Mouse (Mus musculus): ENCODE results near the gene Camta2. TPM values are rescaled to one million over a fixed set of nuclear protein-coding genes. Genes with fewer than 3 reads are reported as not detected.

Camta2 gene
- 45.0 TPM for total RNA-seq (2023)

DNA sequence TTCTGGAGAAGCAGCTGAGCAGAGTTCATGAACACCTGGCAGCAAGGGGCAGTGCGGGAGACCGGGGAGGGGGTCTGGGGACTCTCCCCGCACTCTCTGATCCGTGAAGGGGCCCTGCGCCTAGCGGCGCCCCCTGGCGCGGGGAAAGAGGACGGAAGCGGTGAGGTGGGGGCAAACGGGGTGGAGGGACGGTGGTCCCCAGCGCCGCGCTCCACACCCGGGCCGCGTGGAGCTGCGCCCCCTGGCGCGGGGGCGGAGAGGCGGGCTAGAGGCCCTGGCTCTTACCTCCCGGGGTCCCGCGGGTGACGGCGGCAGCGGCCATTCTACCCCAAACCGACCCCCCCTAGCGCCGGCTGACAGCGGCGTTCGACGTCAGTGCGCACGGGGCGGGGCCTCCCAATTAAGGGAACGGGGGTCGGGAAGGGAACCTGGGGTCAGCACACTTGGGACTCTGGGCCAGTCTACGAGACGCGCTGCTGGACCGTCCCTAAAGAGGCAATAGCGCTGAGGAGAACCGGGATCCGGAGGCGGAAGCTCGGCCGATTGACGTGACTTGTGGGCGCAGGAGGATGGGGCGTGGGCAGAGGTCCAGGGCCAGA is at the start of gene Camta2:
Gene Camta2, minus strand, starts transcription at position 505 of the 599 bp plus-strand sequence.

DNA sequence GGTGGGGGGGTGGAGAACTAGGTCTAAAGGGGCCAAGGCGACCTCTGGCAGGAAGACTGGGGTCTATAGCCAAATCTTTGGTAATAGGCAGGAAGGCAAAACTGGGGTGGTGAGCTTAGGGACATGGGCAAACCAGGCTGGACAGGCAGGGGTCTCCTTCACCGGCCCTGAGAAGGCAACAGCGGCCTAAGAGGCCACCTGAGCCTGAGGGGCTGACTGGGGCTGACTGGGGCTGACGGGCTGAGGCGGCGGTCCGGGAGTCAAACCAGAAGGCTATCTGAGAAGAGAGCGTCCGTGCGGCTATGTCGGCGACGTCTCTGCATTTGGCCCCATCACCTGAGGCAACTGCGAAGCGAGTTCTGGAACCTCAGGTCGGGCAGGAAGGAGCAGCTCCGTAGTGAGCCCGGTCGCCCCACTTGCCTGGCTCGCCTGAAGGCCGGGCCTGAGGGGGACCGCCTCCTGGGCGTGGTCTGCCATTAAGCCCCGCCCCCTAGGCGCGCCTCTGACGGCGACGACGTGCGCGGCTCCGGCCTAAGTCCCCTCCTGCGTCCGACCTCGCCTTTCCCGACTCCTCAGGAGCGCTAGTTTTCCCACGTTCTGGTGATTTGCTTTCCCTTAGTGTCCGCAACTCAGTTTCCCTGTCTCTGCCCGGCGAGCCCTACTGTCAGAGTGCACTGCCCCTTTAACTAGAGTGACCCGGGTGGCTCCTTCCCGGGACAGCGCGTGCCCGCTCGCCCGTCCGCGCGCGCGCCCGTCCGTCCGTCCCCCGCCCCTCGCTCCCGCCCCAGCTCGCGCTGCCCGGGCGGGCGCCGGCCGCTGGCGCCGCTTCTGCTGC is 12.0 kb upstream of the Camta2 start, which contains the start of the genes Inca1 and Kif1c:
Gene Inca1, minus strand, starts transcription at position 434 of the 835 bp plus-strand sequence.
Gene Kif1c, plus strand, starts transcription at position 827 of the 835 bp plus-strand sequence.

DNA sequence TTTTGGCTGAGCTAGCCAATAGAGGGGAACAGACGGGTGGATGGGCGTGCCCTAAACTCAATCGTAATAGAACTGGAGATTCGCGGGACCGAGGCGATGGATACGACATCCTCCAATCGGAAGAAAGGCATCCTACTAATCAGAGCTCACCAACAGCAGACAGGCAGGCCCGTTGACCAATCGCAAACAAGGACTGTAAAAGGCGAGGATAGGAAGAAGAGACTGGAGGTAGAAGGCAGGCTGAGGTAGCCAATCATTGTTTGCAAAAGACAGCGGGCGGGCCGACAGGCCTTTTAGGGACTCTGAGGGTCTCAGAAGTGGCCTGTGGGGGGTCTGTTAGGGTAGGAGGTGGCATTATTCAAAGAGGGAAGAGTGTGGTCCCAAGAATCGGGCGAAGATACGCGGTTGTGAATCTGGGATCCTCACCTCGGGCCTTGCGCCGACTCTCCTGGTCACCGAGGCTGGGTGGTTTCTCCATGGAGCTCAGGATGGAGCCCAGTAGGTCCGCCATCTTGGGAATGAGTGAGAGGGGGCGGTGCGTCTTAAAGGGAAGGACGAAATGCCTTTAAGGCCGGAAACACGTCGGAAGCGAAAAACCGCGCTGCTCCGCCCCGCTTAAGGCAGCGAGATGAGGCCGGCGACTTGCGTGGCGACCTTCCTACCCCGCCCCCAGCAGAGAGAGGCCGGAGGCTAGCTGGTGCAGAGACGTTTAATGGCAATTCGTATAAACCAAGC is 19.0 kb downstream of the Camta2 start, which contains the start of gene Spag7:
Gene Spag7, minus strand, starts transcription at position 646 of the 735 bp plus-strand sequence.

DNA sequence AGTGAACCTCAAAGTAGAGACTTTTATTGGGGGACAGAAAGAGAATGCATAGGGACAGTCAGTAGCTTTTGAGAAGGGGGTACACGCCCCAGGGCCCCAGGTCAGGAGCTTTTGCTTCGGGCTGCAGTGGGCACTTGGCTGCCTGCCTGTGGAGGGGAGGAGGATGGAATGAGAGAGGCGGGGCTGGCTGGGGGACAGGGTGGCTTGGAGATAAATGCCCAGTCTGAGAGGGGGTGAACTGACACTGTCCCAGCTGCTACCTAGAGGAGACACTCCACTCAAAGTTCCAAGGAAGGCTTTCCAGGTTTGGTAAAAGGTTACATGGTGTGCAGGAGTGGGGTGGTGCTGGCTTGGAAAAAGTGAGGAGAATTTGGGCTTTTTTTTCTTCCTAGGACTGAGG is 30.9 kb downstream of the Camta2 start, which contains the start of gene Eno3:
Gene Eno3, plus strand, starts transcription at position 239 of the 400 bp plus-strand sequence.

DNA sequence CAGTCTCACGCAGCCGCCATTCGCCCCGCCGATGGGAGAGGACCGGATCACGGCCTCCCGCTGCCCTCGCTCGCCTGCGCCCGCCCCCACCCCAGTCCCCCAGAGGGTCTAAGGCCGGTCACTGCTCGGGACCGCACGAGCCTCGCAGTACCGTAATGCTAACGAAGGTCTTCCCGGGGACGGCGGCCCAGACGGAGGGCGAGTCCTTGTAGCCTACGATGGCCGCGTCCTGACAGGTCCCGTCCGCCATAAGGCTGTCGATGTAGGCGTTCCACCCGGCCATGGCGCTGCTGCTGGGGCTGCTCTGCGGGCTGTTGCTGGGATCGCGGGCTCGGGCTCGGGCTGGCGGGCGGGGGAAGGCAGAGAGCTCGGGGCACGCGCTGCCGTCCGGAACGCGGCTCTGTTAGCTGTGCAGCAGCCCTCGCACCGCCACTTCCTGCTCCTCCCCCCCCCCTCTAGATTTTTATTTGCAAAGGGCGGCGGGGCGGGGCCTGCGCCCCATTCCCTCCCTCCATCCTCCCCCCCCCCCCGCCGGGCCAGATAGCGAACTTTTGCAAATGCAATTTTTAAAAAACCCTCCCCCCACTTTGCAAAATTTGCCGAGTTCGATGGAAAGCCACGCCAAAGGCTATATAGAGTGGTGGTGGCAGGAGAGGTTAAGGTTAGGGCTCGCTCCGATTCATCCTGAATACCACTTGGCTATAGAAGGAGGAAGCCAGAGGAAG is 33.5 kb downstream of the Camta2 start, which contains the start of gene Pfn1:
Gene Pfn1, minus strand, starts transcription at position 447 of the 725 bp plus-strand sequence.

DNA sequence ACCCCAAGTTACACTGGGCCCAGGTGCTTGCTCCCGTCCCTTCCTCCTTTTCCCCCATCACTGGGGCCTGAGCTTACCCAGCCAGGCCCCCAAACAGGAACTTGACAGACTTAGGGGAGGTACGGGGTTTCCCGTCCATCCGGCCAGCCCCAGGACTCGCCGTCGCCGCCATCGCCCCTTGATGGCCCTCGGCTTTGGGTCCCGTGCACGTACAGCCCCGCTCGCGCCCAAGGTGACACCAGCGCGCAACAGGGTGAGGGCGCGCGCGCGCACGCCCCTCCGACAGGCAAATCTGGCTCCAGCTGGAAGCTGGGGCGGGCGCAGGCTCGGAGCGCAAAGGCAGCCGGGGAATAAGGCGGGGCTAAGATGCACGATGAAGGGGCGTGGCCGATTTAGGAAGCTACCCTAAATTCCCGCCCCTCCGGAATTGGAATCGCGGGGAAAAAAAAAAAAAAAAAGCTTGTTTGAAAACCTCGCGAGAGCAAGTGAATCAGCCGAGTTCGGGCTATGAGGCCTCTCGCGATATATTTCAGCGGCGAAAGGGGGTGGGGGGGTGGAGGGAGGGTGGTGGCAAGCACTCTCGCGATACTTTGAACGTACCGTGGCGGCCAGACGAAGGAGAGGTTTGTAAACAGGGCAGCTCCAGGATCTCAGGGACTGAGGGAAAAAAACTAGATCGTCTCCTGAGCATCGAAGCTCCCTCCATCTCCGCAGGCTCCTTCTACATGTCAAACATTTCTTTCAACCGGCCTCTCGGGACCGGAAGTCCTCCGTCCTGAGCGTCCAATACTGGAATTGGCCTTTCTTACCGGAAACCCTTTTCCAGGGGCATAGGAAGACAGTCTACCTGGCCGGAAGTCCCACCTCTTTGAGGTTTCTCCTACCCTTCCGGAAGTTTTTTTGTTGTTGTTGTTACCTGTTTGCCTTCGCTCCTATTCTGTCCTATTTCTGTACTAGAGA is 40.9 kb downstream of the Camta2 start, which contains the start of the genes Rnf167 and Slc25a11:
Gene Rnf167, plus strand, starts transcription at position 545 of the 960 bp plus-strand sequence.
Gene Slc25a11, minus strand, starts transcription at position 789 of the 960 bp plus-strand sequence.

DNA sequence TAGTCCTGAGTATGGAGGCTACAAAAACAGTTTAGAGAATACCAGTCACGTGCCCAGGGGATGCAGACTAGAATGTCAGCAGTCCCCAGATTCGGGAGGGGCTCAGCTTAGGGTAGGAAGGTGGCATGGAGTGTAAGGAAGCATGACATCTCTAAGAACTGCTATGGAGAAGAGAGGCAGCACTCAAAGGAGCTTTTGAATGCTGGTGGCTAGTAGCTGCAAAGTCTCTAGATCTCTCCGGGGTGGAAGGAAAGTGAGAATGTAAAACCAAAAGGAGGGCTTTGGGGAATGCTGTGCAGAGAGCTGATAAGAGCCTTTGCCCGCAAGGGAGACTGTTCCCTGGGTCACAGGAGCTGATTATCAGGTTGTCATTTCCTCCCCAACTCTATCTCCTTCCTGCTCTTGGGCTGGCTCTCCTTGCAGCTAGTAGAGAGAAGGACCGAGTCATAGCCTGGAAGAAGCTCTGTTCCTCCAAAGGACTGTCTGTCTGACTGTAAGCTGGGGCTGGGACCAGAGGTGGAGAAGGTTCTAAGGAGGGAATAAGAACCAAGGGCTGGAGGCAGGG is 49.1 kb downstream of the Camta2 start, which contains the start of gene Gp1ba:
Gene Gp1ba, plus strand, starts transcription at position 409 of the 565 bp plus-strand sequence.

Other genes starting within 250 kb of the Camta2 start
- 52.7 TPM for gene Med11, start 236.2 kb downstream of the Camta2 start, total RNA-seq (2023)
- 0.91 TPM for gene Zmynd15, start 228.7 kb downstream of the Camta2 start, total RNA-seq (2023)
- gene Cxcl16, start 228.1 kb downstream of the Camta2 start, total RNA-seq (2023) = 1.5 TPM
- not detected for gene Tm4sf5, start 182.9 kb downstream of the Camta2 start, total RNA-seq (2023)
- gene Vmo1, start 173.5 kb downstream of the Camta2 start, total RNA-seq (2023) = not detected
- gene Gltpd2, start 168.9 kb downstream of the Camta2 start, total RNA-seq (2023) = not detected
- 142 TPM for gene Psmb6, start 162.7 kb downstream of the Camta2 start, total RNA-seq (2023)
- gene Gm40193, start 155.2 kb downstream of the Camta2 start, total RNA-seq (2023) = not detected
- gene Pld2, start 148.0 kb downstream of the Camta2 start, total RNA-seq (2023) = 2.4 TPM
- 149 TPM for gene Mink1, start 125.2 kb downstream of the Camta2 start, total RNA-seq (2023)
- 1.00 TPM for gene 4930544D05Rik, start 72.3 kb downstream of the Camta2 start, total RNA-seq (2023)
- gene Chrne, start 68.9 kb downstream of the Camta2 start, total RNA-seq (2023) = 4.7 TPM
- not detected for gene Gp1ba, start 49.0 kb downstream of the Camta2 start, total RNA-seq (2023)
- gene Rnf167, start 40.9 kb downstream of the Camta2 start, total RNA-seq (2023) = 215 TPM
- 40.7 TPM for gene Slc25a11, start 40.6 kb downstream of the Camta2 start, total RNA-seq (2023)
- gene Pfn1, start 33.5 kb downstream of the Camta2 start, total RNA-seq (2023) = 1,339 TPM
- 25.0 TPM for gene Eno3, start 30.9 kb downstream of the Camta2 start, total RNA-seq (2023)
- gene Spag7, start 18.7 kb downstream of the Camta2 start, total RNA-seq (2023) = 26.1 TPM
- 0.97 TPM for gene Inca1, start 12.1 kb upstream of the Camta2 start, total RNA-seq (2023)
- 22.1 TPM for gene Kif1c, start 12.4 kb upstream of the Camta2 start, total RNA-seq (2023)
- 2.3 TPM for gene Zfp3, start 76.1 kb upstream of the Camta2 start, total RNA-seq (2023)
- 1.6 TPM for gene Scimp, start 124.5 kb upstream of the Camta2 start, total RNA-seq (2023)
- 38.6 TPM for gene Rabep1, start 156.7 kb upstream of the Camta2 start, total RNA-seq (2023)